Mouse (Mus musculus) heart, postnatal 0 days (tissue): ENCODE measurements around the gene Cyct. TPM values are rescaled to one million over a fixed set of nuclear protein-coding genes. Genes with fewer than 3 reads are reported as not detected.

Experiments
- ATAC-seq: fragments of 200-750 bp; cut with Nextera tagmentation; 2 replicates; pipeline ENCODE4 v1.8.0; 2017; ENCODE audit warnings: low read depth, moderate number of reproducible peaks, moderate library complexity; ENCODE audit not compliant: insufficient read depth
- DNase-seq: peaks from one replicate; pipeline ENCODE4 v3.0.0-alpha.2; 2016; ENCODE audit warnings: low spot score
- H3K27ac ChIP-seq: fragments of 300-500 bp; sonication (generic); 2 replicates; pipeline ENCODE4 v1.5.1; 2014; ENCODE audit warnings: low read depth, mild to moderate bottlenecking
- H3K27me3 ChIP-seq: fragments of 300-500 bp; sonication (generic); 2 replicates; pipeline ENCODE4 v1.6.1; 2014; ENCODE audit warnings: low read length, mixed read lengths; ENCODE audit not compliant: control insufficient read depth, insufficient read depth
- H3K36me3 ChIP-seq: fragments of 300-500 bp; sonication (generic); replicated peaks from 2 replicates; pipeline ENCODE4 v1.6.1; 2014; ENCODE audit warnings: low read length, mixed read lengths; ENCODE audit not compliant: control insufficient read depth, insufficient read depth
- H3K4me1 ChIP-seq: fragments of 300-500 bp; sonication (generic); 2 replicates; pipeline ENCODE4 v1.6.1; 2014; ENCODE audit warnings: antibody characterized with exemption; ENCODE audit not compliant: control insufficient read depth, insufficient read depth
- H3K4me2 ChIP-seq: fragments of 300-500 bp; sonication (generic); 2 replicates; pipeline ENCODE4 v1.6.1; 2014; ENCODE audit warnings: low read depth, mild to moderate bottlenecking, low read length, moderate library complexity
- H3K4me3 ChIP-seq: fragments of 300-500 bp; sonication (generic); 2 replicates; pipeline ENCODE4 v1.5.1; 2014; ENCODE audit warnings: low read depth, low read length
- H3K9ac ChIP-seq: fragments of 300-500 bp; sonication (generic); replicated peaks from 2 replicates; pipeline ENCODE4 v1.6.1; 2014; ENCODE audit warnings: low read depth, low read length, mixed read lengths
- H3K9me3 ChIP-seq: fragments of 300-500 bp; sonication (generic); replicated peaks from 2 replicates; pipeline ENCODE4 v1.6.1; 2016; ENCODE audit warnings: low read length; ENCODE audit not compliant: control insufficient read depth
- CTCF ChIP-seq: IDR thresholded peaks from 2 replicates; pipeline ENCODE4 v1.5.1; 2016; ENCODE audit warnings: antibody characterized with exemption, control low read depth, low read depth
- EP300 ChIP-seq: IDR thresholded peaks from 2 replicates; pipeline ENCODE4 v1.6.1; 2016; ENCODE audit warnings: antibody characterized with exemption, low read depth
- WGBS: fragments of 180-500 bp; shearing (Covaris S2); extraction: QIAGEN DNeasy Blood & Tissue Kit; methylation state at CpG from one replicate; pipeline ENCODE4 v1.1.7; 2014; 5-methylcytosine and 5-hydroxymethylcytosine counted together
- polyA plus RNA-seq: library from polyadenylated mRNA; unstranded; fragments of >200 nt; fragmentation: Nextera tagmentation; extraction: Ambion mirVana; gene quantifications from 2 replicates; pipeline ENCODE4 v1.2.1, GENCODE M21; 2015
- total RNA-seq: library from RNA; depleted of rRNA; stranded (reverse); fragments of >200 nt; gene quantifications from 2 replicates; pipeline ENCODE4 v1.2.3, GENCODE M21; 2014; ENCODE audit warnings: low replicate concordance; rRNA removed

Gene Cyct
- total RNA-seq (not detected in 2 replicates), polyA plus RNA-seq (not detected in 2 replicates)

DNA sequence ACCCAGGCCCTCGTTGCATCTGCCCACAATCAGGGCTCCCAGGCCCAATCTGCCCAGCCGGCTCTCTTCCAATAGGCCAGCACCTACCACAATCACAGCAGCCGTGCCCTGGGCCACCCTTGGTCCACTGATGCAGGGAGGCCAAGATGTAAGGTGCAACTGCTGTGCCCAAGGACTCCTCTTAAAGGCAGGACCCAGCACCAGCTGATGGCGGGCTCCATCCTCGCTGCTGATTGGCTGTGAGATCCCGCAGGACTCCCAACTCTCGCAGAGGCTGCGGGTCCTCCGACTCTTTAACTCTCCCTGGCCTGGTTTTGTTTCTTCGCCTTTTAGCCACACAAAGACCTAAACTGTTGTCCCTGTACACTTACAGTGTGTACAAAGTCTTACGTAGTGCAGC, at the start of gene Cyct:
Cyct (minus strand) TSS at position 225 of the 400 bp plus-strand sequence.
- TF ChIP-seq CTCF = no peak
- no peak for TF ChIP-seq EP300
- Histone ChIP-seq H3K9me3 (no peaks in the 10 kb centered on the region), H3K4me1 (no peaks in the 10 kb centered on the region), H3K36me3 (no peaks in the 10 kb centered on the region), H3K4me3 (no peak within 1 kb of the TSS), H3K27ac (no peak within 1 kb of the TSS), H3K9ac (no peak within 1 kb of the TSS), H3K27me3 (no peaks in the 10 kb centered on the region), H3K4me2 (no peak within 1 kb of the TSS)
- DNase-seq (no peak), ATAC-seq (no peak)
- 81% methylated on average over 11 of the region's 11 CpGs for WGBS

DNA sequence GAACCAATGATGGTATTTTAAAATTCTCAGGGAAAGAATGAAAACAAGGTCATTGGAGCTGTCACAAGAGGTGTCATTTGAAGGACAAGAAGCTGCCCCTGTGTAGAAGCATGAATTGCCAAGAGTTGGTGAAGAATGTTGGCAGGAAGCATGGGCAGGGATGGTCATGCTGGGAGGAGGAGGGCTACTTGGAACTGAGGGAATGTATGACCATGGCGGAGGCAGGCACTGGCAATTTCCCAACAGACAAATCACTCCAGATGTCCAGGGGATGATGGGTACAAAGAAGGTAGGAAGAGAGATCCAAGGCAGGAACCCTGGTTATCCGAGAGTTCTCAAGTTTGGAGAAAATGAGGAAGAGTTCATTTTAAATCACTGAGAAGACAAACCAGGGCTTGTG, 49.7 kb upstream of the Cyct start:
- TF ChIP-seq EP300 (no peak), CTCF (no peak)
- H3K4me1 ChIP-seq = no peaks in the 10 kb centered on the region
- DNase-seq (no peak), ATAC-seq (no peak)
- H3K27ac ChIP-seq = no peak overlapping the region
- H3K36me3 ChIP-seq = no peaks in the 10 kb centered on the region
- no peak overlapping the region for H3K9ac ChIP-seq
- no peak overlapping the region for H3K4me2 ChIP-seq
- no peak overlapping the region for H3K4me3 ChIP-seq
- H3K27me3 ChIP-seq = peaks cover 12% of the 10 kb centered on the region; the same call in 1 of the 2 replicates
- H3K9me3 ChIP-seq = no peaks in the 10 kb centered on the region
- 72% methylated on average over 2 of the region's 2 CpGs for WGBS

DNA sequence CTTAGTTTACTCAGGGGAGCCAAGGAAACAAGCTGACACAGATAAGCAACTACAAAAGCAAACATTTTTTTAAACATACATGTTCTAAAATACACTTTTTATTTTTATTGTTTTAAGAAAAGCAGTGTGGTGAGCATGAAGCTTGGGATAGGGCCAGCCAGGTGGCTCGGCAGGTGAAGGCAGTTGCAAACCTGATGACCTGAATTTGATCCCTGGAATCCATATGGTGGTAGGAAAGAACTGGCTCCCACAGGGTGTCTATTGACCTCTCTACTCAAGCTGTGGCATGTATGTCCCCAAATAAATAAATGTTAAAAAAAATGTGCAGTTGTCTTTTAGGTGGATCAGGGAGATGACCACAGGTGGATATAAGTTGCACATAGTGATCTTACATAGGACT, 49.3 kb upstream of the Cyct start:
- 91% methylated on average over 1 of the region's 1 CpGs for WGBS
- TF ChIP-seq CTCF = no peak
- no peak for TF ChIP-seq EP300

DNA sequence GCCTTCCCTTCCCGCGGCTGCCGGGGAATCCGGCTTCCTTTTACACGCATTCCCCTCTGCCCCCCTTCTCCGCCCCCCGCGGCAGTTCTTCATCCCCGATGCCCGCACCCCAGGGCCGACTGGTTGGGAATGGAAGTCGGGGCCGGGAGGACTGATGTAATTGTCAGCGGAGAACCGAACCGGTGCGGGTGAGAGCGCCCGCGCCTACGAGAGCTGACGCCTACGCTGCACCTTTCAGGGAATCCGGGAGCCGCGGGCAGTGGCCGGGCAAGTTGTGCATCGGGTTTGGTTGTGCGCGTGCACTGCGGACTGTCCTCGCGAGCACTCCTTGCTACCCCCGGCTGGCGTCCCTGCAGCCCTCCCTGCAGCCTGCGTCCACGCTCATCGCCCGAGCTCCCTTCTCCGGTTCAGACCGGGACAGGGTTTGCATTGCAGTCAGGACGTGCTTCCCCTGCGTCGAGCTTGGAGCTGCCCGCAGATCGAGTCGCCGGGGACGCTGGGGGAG, 46.7 kb upstream of the Cyct start:
- peak overlapping the region; percentile 58 for H3K9ac ChIP-seq
- DNase-seq = peak; percentile 47
- H3K4me2 ChIP-seq = peak overlapping the region; percentile 99
- peak overlapping the region; percentile 88 for H3K4me3 ChIP-seq
- peaks cover 20% of the 10 kb centered on the region for H3K27me3 ChIP-seq
- peak; percentile 67 for ATAC-seq
- no peak overlapping the region for H3K27ac ChIP-seq
- 0% methylated on average over 47 of the region's 49 CpGs for WGBS
- no peaks in the 10 kb centered on the region for H3K9me3 ChIP-seq
- no peaks in the 10 kb centered on the region for H3K36me3 ChIP-seq
- no peak for TF ChIP-seq EP300
- no peaks in the 10 kb centered on the region for H3K4me1 ChIP-seq

More for the DNA sequence above, 49.3 kb upstream of the Cyct start:
- Histone ChIP-seq H3K9me3 (no peaks in the 10 kb centered on the region), H3K27ac (no peak overlapping the region), H3K27me3 (peaks cover 17% of the 10 kb centered on the region; the same call in 1 of the 2 replicates), H3K4me1 (no peaks in the 10 kb centered on the region), H3K4me3 (no peak overlapping the region), H3K36me3 (no peaks in the 10 kb centered on the region), H3K4me2 (no peak overlapping the region), H3K9ac (no peak overlapping the region)
- no peak for ATAC-seq
- no peak for DNase-seq

DNA sequence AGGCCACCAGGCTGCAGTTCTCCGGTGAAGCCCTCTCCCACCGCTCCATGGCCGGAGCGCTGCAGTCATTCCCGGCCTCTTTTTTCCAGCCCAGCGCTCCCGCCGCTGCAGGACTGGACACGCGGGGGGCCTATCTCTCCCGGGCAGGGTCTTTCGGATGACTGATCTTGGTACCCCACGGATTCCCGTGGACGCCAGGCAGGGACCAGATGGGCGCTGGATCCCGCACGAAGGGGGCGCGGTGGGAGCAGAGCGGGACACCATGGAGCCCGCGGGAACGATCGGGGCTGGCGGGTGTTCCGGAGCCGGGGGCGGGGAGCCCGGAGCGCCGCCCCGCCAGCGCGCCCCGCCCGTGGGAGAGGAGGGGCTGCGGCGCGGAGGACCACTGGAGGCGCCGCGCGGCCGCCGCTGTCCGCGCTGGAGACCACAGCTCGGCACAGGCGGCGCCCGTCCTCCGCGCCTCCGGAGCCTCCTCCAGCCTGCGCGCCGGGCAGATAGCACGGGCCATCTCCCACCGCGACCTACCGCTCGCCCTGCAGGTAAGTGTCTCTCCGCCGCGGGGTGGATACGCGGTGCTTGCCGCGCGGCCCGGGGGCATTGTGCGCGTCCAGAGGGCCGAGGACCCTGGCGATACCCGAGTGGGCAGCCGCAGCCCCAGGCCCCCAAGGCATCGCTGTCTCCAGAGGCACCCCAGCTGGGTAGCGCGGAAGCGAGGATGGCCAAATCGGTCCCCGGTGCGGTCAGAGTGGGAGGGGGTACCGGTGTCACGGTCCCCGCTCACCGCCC, 46.1 kb upstream of the Cyct start, which contains the start of gene Osbpl6:
Osbpl6 (plus strand) TSS at position 358 of the 786 bp plus-strand sequence.
- TF ChIP-seq CTCF = no peak
- TF ChIP-seq EP300 = no peak

More for the DNA sequence above, 46.1 kb upstream of the Cyct start, which contains the start of gene Osbpl6:
- peaks cover 20% of the 10 kb centered on the region for H3K27me3 ChIP-seq
- H3K4me3 ChIP-seq = peak within 1 kb of the TSS; percentile 88
- peak; percentile 93 for ATAC-seq
- peak within 1 kb of the TSS; percentile 99 for H3K4me2 ChIP-seq
- WGBS = under 1% methylated on average over 71 of the region's 89 CpGs
- no peaks in the 10 kb centered on the region for H3K4me1 ChIP-seq
- peak within 1 kb of the TSS; percentile 58 for H3K9ac ChIP-seq
- DNase-seq = peak; percentile 77
- no peak within 1 kb of the TSS for H3K27ac ChIP-seq
- H3K9me3 ChIP-seq = no peaks in the 10 kb centered on the region
- no peaks in the 10 kb centered on the region for H3K36me3 ChIP-seq
